Mouse (Mus musculus) T-helper 17 cell (primary cell): Measurements from ENCODE around the gene Usp27x.

Experiments used
- in situ Hi-C, 2 experiments: fragments of 300-600 bp; cut with MboI, MseI; formaldehyde crosslinking; loops; 1 replicate in 1 of 2; 2 replicates in 1 of 2; pipeline ENCODE4 v1.15.1; 2025; ENCODE audit warnings: high pct_unique_total_duplicates in 2 of 2

Usp27x gene

DNA sequence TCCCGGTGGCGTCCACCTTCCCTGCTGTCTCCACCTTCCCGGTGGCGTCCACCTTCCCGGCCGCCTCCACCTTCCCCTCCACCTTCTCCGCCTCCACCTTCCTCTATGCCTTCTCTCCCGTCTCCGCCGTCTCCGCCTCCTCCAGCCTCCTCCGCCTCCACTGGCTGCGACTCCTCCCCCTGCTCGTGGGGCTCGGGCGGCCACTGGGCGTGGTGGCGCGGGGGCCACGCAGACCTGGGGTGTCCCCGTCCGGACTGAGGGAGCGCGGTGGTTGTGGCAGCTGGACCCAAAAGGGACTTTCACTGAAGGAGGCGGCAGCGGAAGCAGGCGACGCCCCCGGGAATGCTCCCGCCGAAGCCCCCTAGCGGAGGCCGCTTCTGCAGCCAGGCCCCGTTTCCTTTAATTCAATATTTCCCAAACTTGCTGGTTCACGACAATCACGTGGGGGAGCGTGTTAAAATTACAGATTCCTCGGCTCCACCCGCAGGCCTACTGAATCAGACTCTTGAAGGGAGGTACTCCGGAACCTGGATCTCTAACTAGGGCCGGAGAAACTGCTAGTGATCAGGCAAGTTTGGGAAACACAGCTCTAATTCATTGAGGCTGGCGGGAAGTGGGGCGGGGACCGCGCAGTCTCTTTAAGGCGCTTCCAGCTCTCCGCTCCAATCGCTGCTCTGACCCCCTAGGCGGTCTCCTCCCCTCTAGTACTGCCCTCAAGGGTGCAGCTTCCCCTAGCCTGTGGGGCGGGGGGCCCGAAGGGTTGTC is at the start of gene Usp27x:
Gene Usp27x, minus strand, starts transcription at position 115 of the 765 bp plus-strand sequence.
- in situ Hi-C loops: no loop called here

GRCm38 (mm10) chrX:7422691-7423111 is 47.1 kb upstream of the Usp27x start:
- in situ Hi-C loops: no loop called here

DNA sequence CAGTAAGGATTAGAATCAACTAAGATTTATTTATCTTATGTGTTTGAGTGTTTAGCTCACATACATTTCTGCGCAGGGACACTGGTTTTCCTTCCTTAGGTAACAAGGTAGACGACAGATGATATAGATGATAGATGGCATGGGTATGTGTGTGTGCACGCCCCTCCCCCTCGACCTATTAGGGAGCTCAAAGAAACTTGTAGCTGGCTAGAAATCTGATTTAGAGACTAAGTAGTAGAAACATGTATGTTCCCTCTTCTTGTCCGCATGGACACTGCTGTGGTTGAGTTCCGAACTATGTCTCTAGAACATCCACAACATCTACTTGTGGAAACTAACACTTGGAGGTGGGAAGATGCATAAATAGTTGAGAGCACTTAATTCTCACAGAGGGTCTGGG is 46.5 kb upstream of the Usp27x start:
- in situ Hi-C loops: no loop called here

DNA sequence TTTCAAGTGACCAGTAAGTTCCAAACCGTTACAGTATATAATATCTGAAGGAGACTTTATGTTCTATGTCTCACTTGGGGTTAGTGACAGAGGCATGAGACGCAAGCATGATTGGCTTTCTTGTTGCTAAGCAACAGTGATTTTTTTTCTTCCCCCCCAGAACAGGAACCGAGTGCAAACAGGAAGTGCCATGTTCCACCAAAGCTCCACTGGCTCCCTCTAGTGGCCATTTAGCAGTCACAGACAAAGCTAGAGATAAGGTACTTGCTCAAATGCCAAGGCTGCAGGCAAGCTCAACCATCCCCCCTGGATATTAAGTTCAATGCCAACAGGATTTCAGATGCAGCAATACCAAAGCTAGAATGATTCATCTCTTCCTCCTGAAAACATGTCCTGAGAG is 45.4 kb upstream of the Usp27x start:
- in situ Hi-C loops: no loop called here

- in situ Hi-C loops: no loop called here
These were observed 40.7 kb upstream of the Usp27x start for GRCm38 (mm10) chrX:7416178-7416871.

DNA sequence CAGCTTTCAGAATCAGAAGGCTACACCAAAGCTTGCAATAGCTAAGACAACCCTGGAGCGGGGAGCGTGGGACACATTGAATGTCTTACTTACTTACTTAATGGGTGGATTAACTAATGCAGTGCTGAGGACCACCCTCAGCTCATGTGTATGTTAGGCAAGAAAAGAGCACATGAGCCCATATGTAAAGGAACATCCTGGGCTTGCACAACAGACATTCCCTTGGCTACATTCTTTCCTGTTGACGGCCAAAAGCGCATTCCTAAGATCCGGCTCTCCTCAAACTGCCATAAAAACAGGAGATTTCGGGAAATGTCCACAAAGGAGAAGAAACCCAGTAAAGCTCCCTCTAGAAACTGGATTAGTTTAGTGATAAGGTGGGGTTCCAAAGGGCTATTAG is 39.7 kb upstream of the Usp27x start:
- in situ Hi-C loops: no loop called here

GRCm38 (mm10) chrX:7412239-7413033 is 36.8 kb upstream of the Usp27x start:
- in situ Hi-C loops: no loop called here

- in situ Hi-C loops: no loop called here
These were observed 956 bp upstream of the Usp27x start for GRCm38 (mm10) chrX:7376586-7376985.

- in situ Hi-C loops: no loop called here
These were observed 311 bp downstream of the Usp27x start for GRCm38 (mm10) chrX:7375322-7375715.

DNA sequence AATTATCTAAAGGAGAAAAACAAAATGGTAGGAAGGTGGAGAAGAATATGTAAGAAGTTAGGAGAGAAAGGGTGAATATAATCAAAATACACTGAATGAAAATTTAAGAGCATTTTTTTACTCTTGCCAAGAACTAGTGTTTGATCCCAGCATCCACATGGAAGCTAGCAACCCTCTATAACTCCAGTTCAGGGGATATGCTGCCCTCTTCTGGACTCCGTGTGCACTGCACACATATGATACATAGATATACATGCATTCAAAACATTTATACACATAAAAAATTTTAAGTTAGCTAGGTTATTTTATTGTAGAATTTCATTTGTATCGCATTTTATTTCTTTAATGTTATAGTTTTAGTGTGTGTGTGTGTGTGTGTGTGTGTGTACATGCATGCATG is 50.2 kb downstream of the Usp27x start:
- in situ Hi-C loops: no loop called here

DNA sequence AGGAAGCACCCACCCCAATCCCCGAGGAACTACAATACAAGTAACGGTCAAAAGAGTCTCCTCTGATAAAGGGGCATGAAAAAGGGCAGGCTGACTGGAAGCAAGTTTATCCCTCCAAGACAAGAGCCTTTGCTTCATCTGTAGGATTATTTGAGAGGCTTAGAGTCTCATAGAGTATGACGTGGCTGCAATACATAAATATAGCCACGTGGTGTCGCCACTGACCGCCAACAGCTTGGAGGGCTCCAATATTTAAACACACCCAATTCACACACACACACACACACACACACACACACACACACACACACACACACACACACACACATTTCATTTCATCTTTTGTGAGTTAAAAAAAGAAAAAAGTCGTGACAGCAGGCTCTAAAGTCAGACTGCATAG is 53.3 kb downstream of the Usp27x start:
- in situ Hi-C loops: no loop called here
